Mouse (Mus musculus): Measurements from ENCODE around the gene Syngr3.
A peak's percentile ranks its signal among the peaks of the same experiment; 100 is the strongest.
"Not testable (repeated sequence)": the region's sequence is repeated elsewhere in the genome, so short reads cannot be mapped to it uniquely, and the experiment has no call there.

The Syngr3 gene

GRCm38 (mm10) chr17:24676877-24677276 is 12.9 kb downstream of the Syngr3 start:
- no peak for DNase-seq (ENCODE audit: low read depth, low spot score)

- peak; percentile 86 for DNase-seq (ENCODE audit: low read depth, low spot score)
Measured at GRCm38 (mm10) chr17:24676187-24676586, 13.6 kb downstream of the Syngr3 start.

GRCm38 (mm10) chr17:24674277-24674676 is 15.5 kb downstream of the Syngr3 start:
- DNase-seq (ENCODE audit: low read depth, low spot score): no peak

GRCm38 (mm10) chr17:24672141-24672540 is 17.6 kb downstream of the Syngr3 start:
- DNase-seq (ENCODE audit: low read depth, low spot score): no peak

GRCm38 (mm10) chr17:24671346-24671745 is 18.4 kb downstream of the Syngr3 start:
- DNase-seq (ENCODE audit: low read depth, low spot score): no peak

GRCm38 (mm10) chr17:24670246-24670844 is 19.4 kb downstream of the Syngr3 start:
- DNase-seq (ENCODE audit: low read depth, low spot score): no peak

GRCm38 (mm10) chr17:24669545-24670245 is 20.1 kb downstream of the Syngr3 start, which contains the start of gene Zfp598:
Zfp598 (plus strand) TSS chr17:24669687.
- peak; percentile 97 for DNase-seq (ENCODE audit: low read depth, low spot score)

- DNase-seq (ENCODE audit: low read depth, low spot score): not testable (repeated sequence)
Measured at GRCm38 (mm10) chr17:24669214-24669544, 20.6 kb downstream of the Syngr3 start.

GRCm38 (mm10) chr17:24667416-24667815 is 22.3 kb downstream of the Syngr3 start:
- DNase-seq (ENCODE audit: low read depth, low spot score): peak; percentile 84

- not testable (repeated sequence) for DNase-seq (ENCODE audit: low read depth, low spot score)
Measured at GRCm38 (mm10) chr17:24667011-24667410, 22.7 kb downstream of the Syngr3 start.

- DNase-seq (ENCODE audit: low read depth, low spot score): peak; percentile 45
Measured at GRCm38 (mm10) chr17:24658017-24658758, 31.6 kb downstream of the Syngr3 start, which contains the start of gene Npw. Npw (minus strand) TSS chr17:24658457.

GRCm38 (mm10) chr17:24654969-24655368 is 34.8 kb downstream of the Syngr3 start:
- no peak for DNase-seq (ENCODE audit: low read depth, low spot score)

- peak; percentile 88 for DNase-seq (ENCODE audit: low read depth, low spot score)
Measured at GRCm38 (mm10) chr17:24653967-24654710, 35.6 kb downstream of the Syngr3 start.

- no peak for DNase-seq (ENCODE audit: low read depth, low spot score)
Measured at GRCm38 (mm10) chr17:24651835-24652234, 37.9 kb downstream of the Syngr3 start.

- DNase-seq (ENCODE audit: low read depth, low spot score): no peak
Measured at GRCm38 (mm10) chr17:24650766-24651165, 39.0 kb downstream of the Syngr3 start.

- peak; percentile 36 for DNase-seq (ENCODE audit: low read depth, low spot score)
Measured at GRCm38 (mm10) chr17:24650070-24650616, 39.6 kb downstream of the Syngr3 start, which contains the start of gene Slc9a3r2. Slc9a3r2 (minus strand) TSS chr17:24650327.

GRCm38 (mm10) chr17:24649581-24650069 is 40.1 kb downstream of the Syngr3 start:
- no peak for DNase-seq (ENCODE audit: low read depth, low spot score)

GRCm38 (mm10) chr17:24648731-24649377 is 40.9 kb downstream of the Syngr3 start:
- DNase-seq (ENCODE audit: low read depth, low spot score): no peak

- no peak for DNase-seq (ENCODE audit: low read depth, low spot score)
Measured at GRCm38 (mm10) chr17:24647493-24647892, 42.3 kb downstream of the Syngr3 start.

GRCm38 (mm10) chr17:24646381-24646780 is 43.4 kb downstream of the Syngr3 start:
- no peak for DNase-seq (ENCODE audit: low read depth, low spot score)

GRCm38 (mm10) chr17:24645916-24646315 is 43.8 kb downstream of the Syngr3 start:
- DNase-seq (ENCODE audit: low read depth, low spot score): no peak

All from CD4-positive, CD25-positive, alpha-beta regulatory T cell, adult 2 months (primary cell).